Mouse (Mus musculus) CD4-positive, CD25-positive, alpha-beta regulatory T cell, adult 2 months (primary cell): ENCODE data around the gene Disp1.
A peak's percentile ranks its signal among the peaks of the same experiment; 100 is the strongest.

Source experiments
- DNase-seq: peaks from one replicate; pipeline ENCODE4 v3.0.0-alpha.2; 2012; ENCODE audit warnings: low read depth, low spot score

The Disp1 gene

DNA sequence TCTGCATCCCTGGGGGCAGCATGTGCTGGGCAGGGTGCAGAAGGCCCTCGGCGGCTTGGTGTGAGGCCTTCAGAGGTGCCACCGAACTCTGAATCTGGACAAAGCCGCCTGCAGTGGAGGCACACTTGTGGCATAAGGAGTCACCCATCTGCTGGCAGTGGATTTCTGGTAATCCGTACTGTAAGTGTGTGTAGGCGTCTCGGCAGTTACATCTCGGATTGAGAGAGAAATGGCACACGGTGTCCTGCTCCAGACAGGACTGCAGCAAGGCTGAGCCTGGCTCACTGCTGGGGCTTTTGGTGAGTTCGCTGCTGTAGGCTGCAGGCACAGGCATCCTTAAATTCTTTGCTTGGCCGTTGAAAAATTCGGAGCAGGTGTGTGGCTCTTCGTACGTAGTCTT is 134.5 kb downstream of the Disp1 start:
- no peak for DNase-seq

DNA sequence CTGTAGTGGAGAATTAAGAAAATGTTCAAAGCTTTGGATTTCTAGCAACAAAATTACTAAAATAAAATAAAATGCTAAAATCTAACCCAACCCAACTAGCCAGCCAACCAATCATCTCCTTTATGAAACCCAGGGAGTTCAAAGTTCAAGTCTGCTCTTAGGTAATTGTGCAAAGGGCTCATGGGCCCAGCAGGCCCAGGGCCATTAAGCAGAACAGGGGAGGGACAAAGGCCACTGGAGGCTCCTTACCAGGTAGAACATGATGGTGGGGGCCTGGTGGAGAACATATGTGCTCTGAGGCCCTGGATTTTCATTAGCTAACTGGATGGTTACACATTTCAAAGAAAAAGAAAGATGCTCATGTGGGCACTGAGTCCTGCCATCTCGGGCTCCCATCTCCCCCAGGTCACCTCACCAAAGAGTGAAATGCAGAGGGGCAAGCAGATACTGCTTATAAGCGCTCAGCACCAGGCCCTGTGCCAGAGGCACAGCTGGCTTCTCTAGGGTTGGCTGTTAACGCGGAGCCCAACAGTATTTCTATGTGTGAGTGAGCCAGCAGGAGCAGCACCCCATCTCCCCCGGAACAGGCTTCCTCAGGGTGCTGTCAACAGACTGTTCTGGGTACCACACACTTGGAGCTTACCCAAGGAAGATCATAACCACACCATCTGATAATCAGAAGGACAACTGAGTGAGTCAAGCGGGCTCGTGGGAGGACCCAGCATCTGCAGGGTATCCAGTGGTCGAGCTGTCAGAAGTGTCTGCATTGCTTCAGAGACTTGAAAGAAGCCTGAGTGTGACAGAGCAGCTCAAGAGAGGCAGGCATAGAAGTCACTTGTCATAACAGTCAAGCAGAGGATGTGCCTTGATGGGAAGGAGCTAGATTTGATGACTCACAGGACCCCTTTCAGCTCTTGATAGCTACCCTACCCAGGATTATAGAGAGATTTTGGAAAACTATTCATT is 137.0 kb downstream of the Disp1 start:
- DNase-seq = no peak

DNA sequence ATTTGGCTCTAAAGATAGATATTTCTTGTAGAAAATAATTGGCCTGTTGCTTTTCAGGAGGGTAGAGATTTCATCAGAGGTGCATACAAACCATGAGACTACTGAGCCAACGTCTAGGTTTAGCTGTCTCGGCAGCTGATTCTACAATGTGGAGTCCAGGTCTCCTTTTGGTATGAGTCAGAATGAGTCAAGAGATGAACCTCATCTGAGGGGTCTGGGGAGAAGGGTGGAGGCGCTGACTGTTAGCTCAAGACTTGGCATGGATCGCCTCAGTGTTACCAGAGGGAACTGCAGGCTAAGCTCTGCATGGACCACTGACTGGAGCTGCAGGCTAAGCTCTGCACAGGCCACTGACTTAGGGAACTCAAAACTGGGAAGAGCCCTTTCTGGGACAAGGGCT is 138.9 kb downstream of the Disp1 start:
- no peak for DNase-seq

DNA sequence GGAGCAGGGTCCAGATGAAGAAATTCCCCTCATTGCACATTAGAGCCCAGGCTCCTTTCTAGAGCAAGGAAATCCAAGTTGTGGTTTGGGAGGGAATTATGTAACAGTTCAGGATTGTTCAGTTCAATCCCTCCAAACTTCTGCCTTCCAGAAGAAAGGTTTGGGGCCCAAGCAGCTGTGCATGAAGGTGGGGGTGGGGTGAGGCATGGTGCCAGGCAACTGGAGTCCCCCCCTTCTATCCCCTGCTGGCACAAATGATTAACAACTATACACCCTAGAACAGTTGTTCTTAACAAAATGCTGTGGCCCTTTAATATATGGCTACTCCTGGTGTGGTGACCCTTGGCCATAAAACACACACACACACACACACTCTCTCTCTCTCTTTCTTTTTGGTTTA is 140.2 kb downstream of the Disp1 start:
- DNase-seq = no peak

DNA sequence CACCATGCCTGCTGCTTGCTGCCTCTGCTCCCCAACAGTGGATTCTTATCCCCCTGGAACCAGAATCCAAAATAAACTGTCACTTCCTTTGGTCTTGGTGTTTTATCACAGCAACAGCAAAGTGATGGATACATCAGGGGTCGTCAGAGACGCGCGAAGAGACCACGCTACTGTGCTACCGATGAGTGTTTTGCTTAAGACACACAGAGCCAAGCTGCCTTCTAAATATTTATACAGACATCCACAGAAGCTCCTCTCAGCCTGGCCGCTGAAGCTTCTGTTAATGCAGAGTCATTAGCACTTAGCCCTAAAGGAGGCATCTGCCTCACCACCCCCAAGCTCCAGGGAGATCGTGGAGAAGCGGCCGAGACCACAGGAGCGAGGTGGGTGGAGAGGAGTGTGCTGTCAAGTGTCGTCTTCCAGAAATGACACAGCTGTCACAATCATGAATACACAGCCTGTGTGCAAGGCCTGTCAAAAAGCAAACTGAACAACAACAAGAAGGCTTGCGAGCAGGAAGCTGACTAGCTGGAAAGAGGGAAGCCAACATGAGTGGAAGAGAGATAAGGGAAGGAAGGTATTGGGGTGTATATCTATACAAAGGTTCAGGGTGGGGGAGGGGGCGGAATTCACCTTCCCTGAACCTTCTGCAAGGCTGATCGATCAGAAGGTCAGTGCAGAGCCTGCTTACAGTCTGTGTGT is 146.1 kb downstream of the Disp1 start:
- DNase-seq = no peak

DNA sequence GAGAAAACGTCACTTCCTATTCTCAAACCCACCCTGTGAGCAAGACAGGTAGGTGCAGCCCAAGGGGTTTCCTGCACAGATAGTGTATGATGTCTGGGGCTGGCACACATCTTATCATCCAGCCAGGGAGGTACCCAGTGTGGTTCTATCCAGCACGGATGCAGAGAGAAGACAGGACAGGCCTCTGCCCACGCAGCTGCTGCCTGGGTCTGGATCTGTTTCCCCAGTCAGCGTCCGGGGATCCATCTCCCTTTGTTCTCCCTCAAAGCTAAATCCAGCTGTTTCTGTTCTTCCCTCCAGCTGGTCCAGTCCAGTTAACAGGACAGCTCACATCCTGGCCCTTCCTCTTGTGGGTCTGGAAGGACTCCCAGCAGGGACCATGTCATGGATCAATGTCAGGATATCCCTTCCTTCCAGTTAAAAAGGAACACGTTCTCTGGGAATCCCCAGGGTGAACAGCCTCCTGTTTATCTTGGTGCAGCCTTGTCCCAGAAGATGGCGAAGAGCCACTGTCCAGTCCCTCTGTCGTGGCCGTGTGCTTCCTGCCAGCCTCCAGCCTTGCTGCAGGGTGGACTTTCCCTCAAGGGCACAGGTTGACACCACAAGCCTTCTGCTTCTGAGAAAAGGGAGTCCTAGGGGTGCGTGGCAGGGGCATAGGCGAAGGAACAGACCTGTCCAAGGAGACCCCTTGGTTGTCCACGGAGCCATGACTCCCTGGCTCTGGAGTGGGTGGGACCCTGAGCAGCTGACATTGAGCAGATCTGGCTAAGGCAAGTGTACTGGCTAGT is 148.9 kb downstream of the Disp1 start:
- no peak for DNase-seq

DNA sequence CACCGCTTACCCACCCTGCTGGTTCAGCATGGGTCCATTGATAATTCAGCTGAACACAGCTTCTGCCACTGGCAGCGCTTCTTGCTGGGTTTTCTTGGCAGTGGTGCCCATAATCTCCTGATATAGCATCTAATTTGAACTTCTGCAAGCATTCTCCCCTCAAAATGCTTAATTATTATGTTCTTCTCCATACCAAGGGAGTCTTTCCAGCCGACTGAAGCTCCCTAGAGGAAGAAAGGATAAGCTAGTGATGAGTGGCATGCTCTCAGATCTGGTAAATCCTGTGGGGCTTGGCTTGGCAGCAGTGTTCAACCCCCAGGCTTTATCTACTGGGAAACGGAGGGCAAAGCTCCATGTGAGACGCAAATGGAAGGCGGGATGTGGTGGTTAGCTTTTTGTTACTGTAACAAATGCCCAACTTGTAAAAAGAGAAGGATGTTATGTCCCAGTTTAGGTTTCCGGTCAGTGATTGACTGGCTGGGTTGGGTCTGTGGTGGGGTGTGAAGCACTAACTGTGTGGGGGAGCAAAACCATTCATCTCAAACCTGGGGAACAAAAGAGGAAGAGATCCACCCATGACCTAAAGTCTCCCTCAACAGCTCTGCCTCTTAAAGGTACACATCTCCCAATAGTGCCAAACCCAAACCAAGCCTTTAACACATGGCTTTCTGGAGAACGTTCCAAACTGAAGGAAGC is 151.2 kb downstream of the Disp1 start:
- no peak for DNase-seq

DNA sequence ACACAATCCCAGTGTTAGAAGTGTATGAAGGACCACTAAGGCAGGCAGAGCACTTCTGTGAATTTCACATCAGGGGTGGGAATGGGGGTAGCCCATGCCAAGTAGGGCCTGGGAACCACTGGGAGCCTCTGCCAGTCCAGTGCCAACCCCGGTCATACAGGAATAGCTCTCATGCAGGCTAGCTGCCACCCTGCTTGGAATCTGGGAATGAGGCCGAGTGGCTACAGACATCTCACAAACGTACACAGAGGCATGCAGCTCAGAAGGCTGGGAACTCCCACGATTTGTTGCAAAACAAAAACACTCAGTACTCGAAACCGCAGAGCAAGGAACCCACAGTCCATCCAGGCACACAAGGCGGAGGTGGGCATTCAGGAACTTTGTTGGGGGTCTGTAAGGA is 153.5 kb downstream of the Disp1 start:
- no peak for DNase-seq

DNA sequence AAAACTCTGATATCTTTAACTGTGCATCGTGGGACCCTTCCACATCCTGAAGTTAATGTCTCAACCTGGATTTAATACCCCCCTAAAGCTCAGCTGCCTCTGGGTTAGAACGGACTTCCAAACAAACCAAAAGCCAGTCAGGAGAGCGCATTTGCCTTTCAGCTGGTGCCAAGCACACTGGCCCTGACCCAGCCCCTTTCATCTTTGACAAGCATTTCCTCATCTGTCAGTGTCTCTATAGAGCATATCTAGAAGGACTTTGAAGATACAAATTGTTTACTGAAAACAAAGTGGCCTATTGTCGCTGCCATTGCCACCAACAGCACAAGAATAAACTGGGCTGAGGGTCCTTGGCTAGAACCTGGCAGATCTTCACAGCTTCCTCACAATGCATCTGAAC is 154.3 kb downstream of the Disp1 start:
- no peak for DNase-seq

DNA sequence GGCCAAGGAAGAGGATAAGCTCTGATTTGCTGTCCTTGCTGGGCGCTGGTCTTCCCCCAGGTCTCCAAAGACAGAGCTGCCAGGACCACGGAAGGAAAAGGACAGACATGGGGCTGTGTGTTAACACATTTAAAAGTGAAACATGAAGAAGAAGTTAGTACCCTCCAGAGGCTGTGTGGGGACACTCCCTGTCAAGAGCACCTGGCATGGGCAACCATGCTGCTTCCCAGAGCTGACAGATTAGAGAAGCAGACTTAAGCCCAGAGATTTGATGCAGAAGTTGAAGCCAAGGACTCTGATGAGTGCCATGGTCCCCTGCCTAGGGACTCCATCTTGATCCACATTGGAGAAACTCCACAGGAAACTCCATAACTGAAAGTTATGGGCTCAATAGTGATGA is 160.7 kb downstream of the Disp1 start:
- DNase-seq = no peak

DNA sequence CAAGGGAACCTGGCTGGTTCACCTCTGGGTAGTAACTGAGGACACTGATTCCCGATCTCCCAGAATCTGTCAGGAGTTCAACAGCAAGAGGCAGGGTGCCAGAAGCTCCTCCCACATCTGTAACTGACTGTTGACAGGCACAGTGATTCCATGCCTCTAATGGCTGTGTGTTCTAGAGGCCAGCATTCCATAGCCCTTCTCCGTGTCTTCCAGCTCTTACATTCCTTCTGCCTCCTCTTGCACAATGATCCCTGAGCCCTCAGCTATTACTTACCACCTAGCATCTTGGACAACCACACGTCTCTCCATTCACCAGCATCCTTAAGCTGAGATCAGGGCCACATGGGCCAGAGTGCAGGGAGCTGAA is 165.1 kb downstream of the Disp1 start:
- no peak for DNase-seq

DNA sequence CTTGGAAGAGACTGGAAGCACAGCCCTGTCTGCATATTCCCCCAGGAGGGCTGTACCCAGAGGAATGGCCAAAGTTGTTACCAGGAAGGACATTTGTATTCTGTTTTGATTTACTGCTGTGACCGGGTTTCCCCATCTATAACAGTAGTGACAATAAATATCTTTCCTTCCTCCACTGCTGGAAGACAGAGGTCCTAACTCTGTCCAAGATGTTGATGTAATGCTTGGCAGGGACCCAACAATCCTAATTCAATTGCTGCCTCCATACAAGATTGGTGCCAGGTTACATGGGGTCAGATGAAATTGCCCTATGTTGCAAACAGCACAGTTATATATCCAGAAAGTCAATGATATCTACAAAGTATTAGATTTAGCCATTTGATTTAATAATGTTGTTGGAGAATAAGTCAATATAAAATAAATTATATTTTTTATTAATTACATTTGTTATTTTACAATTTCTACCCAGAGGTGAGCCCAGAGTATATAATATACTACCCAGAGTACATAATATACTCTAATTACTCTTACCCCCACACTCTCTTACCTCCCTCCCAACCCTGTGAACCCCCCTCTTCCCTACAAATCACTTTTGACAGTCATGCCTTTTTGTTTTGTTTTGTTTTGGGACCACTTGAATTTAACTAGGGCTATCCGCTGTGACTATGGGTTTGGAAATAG is 165.6 kb downstream of the Disp1 start:
- DNase-seq = no peak

DNA sequence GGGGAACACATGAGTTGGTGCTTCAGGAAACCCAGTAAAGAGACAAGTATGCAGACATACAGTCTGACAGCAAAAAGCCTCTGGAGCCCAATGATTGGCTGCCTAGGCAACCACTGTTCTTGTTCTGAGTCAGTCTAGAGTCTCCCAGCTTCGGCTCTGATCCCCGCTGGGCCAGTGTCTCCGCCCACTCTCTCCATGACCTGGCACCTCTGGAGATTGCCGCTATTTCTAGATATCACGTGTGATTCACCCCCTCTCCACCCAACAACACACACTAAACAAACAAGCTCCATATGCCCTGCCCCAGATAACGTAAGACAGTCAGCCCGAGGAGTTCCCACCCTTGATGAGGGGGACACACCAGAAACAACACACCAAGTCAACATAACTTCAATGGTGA is 168.7 kb downstream of the Disp1 start:
- peak; percentile 5 for DNase-seq

DNA sequence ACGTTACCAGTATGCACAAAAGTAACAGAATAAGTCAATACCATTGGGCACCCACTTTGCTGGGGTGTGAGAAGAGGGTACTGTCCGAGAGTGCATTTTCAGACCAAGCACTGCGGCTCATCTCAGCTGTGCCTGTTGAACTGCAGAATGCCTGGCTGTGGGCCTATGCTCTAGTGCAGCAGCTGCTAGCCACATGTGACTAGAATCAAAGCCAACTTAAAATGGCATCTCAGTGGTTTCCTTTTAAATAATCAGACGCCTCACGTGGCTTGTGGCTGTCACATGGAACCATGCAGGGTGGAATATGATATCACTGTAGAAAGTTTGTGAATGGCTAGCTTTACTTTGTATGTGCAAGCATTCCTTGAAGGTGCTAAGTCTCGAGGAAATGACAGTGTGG is 172.0 kb downstream of the Disp1 start:
- no peak for DNase-seq

DNA sequence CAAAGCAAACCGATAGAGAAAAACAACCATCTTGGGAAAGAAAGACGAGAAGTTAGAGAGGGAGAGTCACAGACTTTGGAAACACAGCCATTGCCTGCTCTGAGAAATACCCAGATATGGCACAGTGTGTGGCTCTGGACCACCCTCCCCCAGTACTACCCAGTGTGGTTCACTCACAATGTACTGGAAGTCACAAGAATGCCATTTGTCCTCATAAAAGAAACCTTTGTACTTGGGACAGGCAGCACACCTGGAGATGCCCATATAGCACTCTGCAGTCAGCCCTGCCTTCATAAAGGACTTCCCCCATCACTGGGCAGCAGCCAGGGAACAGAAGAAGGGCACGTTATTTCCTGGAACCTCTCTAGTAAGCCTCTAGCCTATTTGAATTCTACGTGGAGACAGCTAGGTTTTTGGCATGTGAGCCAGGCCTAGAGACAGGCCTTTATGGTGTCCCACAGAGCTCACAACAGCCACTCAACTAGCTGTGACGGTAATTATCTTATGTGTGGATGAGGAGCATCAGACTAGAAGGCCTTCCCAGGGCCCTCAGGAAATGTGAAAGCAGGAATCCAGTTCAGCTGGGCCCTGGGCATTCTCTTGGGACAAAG is 173.3 kb downstream of the Disp1 start:
- DNase-seq = no peak

DNA sequence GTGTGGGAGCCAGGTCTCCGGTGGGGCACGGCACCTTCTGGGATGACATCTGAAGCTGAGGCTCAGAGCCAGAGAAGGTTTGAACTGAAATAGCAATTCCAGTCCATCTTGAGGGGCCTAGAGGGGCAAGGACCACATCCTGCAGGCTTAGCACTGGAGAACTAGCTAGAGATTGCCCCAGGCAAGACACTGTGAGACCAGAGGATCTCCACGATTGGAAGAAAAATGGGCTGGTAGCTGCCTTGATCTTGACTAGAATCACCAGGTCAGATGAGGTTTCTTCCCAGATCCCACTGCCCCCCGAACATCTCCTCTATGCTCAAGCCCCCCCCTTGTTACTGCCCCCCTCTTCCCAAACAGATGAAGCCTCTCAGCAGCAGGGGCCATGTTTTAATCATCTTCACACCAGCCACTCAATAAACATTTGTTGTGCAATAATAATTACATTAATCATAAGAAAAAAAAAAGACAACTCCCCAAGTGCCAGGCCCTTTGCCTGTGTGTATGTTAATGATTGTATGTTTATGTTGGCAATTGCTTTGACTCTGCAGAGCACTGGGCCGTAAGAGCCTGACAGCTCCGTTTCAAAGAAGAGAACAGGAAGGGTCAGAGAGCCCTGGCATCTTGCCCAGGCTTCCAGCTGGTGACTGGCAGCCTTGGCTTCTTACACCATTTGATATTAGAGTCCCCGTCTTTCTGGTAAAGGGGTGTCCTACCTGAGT is 174.0 kb downstream of the Disp1 start:
- no peak for DNase-seq

DNA sequence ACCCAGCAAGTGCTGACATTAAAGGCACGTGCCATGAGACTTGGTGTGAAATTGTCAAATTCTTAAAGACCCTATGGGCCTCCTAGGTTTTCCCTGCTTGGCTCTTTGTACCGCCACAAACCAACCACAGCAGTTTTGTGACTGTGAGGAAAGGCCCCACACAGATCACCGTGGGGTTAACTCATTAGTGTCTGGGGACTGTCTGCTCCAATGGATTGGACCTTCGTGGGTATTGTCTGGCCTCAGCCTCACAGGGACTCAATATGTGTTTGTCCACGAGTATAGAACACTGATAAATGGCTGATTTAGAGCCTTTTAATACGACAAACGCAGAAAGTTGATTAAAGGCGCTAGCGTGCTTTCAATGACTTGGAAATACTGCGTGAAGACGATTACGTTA is 175.2 kb downstream of the Disp1 start:
- no peak for DNase-seq

DNA sequence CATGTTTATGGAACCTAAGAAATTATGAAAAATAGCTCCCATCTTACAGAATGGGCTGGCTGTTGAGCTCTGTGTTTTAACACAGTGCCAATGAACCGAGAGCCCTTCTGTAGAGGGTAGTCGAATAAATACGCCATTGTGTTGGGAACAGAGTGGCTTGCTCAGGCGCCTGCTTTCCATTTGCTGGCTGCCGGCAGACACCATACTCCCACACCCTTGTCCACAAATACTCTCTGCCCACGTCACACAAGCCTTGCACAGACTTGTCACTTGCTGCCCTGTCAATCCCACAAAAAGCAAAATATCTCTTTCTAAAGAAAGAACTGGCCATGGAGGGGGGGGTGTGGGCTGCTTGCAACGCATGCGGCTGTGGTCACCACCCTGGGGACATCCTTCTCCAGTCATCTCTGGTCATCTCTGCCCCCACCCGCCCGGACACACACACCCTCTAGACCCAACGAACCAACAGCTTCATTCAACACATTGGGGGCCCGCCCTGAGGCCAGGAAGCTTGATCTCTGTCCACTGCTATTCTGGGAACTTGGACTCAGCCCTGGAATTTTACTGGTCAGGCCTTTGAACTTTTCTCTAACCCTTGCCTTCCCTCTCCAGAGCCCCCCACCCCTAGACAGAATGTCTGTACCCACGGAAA is 178.0 kb downstream of the Disp1 start:
- no peak for DNase-seq

DNA sequence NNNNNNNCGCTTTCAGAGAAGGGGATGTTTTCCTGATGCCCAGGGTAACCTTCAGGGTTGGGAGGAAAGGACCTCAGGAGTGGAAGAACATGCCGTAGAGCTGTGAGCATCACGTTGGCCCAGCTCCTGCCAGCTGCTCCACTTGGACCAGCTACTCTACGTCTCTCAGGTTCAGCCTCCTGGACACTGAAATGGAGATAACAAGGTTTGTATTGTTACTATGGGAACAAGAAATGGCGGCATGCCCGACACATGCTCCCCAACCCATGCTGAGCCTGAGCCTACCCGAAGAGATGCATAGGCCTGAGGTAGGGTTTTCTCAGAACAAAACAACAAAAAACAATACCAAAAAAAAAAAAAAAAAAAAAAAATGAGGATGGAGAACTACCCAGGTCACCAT is 179.6 kb downstream of the Disp1 start:
- peak; percentile 46 for DNase-seq
